Mouse (Mus musculus): ENCODE results near the gene Syt1. TPM values are rescaled to one million over a fixed set of nuclear protein-coding genes. Genes with fewer than 3 reads are reported as not detected.

Syt1 gene
- polyA plus RNA-seq, 1 experiment: 0.67 TPM

DNA sequence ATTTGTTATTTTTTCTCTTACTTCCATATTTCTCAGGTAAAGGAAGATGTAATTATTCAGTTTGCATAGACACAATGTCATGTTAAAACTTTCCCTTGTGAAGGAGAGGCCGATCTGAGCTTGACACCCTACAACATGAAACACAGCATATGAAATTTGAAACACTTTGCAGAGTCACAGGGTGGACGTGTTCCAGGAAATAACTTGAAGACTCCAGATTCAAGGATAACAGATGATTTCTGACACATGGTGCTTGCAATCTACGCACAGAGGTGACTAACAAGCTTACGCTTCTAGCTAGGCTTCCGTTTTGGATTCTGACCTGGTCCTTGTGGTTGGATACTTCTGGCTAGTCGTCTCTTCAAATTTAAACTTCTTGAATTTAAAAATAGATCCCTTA is 239.7 kb downstream of the Syt1 start:
- H3K4me1 ChIP-seq (ENCODE audit: control insufficient read depth, insufficient read depth, insufficient read length, low read length): no peaks in the 10 kb centered on the region
- WGBS: 78% methylated on average over 6 of the region's 6 CpGs
- H3K27me3 ChIP-seq (ENCODE audit: control insufficient read depth, insufficient read depth, low read length): no peaks in the 10 kb centered on the region
- H3K4me3 ChIP-seq (ENCODE audit: low read depth, low read length): no peak overlapping the region
- no peaks in the 10 kb centered on the region for H3K36me3 ChIP-seq (ENCODE audit: control insufficient read depth, insufficient read depth, low read length)
- no peak for TF ChIP-seq CTCF (IDR thresholded peaks at IDR 0.05; ENCODE audit: extremely low read depth, insufficient read length, insufficient replicate concordance, low read depth, low read length)
- no peak for TF ChIP-seq POLR2A (IDR thresholded peaks at IDR 0.05; ENCODE audit: low read depth, low read length)
- H3K27ac ChIP-seq (ENCODE audit: insufficient read depth, low read depth, low read length): no peak overlapping the region

DNA sequence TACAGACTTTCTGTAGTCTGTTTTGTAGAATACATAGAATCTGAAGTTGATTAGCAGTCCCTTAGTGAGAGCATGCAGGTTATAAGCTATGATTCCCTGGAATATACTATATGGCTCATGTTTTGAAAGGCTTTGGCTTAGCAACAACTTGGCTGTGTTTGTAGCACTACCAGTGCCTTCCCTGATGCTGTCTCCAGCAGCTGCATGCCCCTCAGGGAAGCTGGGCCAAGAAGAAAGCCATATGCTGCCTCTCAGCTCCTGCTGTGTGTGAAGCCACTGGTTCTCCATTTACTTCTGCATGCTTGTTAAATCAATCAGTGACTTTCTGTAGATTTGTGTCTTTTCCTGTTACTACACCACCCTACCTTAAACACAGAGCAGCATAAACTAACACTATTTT is 245.2 kb downstream of the Syt1 start:
- H3K36me3 ChIP-seq (ENCODE audit: control insufficient read depth, insufficient read depth, low read length): no peaks in the 10 kb centered on the region
- no peaks in the 10 kb centered on the region for H3K27me3 ChIP-seq (ENCODE audit: control insufficient read depth, insufficient read depth, low read length)
- no peaks in the 10 kb centered on the region for H3K4me1 ChIP-seq (ENCODE audit: control insufficient read depth, insufficient read depth, insufficient read length, low read length)
- no peak for TF ChIP-seq POLR2A (IDR thresholded peaks at IDR 0.05; ENCODE audit: low read depth, low read length)
- no peak for TF ChIP-seq CTCF (IDR thresholded peaks at IDR 0.05; ENCODE audit: extremely low read depth, insufficient read length, insufficient replicate concordance, low read depth, low read length)
- no peak overlapping the region for H3K27ac ChIP-seq (ENCODE audit: insufficient read depth, low read depth, low read length)
- H3K4me3 ChIP-seq (ENCODE audit: low read depth, low read length): no peak overlapping the region

DNA sequence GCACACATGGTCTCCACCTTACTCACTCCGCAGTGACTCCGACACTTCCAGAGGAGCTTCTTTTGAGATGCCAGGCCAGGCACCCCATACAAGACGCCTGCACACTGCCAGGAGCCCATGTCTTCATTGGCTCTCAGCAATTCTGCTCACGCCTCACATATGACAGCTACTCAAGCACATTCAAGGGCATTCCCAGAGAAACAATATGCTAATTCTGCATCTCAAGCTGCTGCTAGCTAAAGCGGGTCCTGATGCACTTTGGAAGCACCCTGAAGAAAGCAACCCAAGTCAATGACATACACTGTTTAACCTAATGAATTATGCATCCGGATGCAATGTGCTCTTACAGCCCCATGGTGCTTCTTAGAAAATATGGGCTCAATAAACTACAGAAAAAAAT is 247.1 kb downstream of the Syt1 start:
- WGBS: 87% methylated on average over 6 of the region's 6 CpGs

GRCm38 (mm10) chr10:108753304-108753703 is 257.5 kb downstream of the Syt1 start:
- H3K36me3 ChIP-seq (ENCODE audit: control insufficient read depth, insufficient read depth, low read length): no peaks in the 10 kb centered on the region
- 84% methylated on average over 2 of the region's 2 CpGs for WGBS
- no peaks in the 10 kb centered on the region for H3K27me3 ChIP-seq (ENCODE audit: control insufficient read depth, insufficient read depth, low read length)
- no peak overlapping the region for H3K27ac ChIP-seq (ENCODE audit: insufficient read depth, low read depth, low read length)
- H3K4me3 ChIP-seq (ENCODE audit: low read depth, low read length): no peak overlapping the region
- no peak for TF ChIP-seq CTCF (IDR thresholded peaks at IDR 0.05; ENCODE audit: extremely low read depth, insufficient read length, insufficient replicate concordance, low read depth, low read length)
- TF ChIP-seq POLR2A (IDR thresholded peaks at IDR 0.05; ENCODE audit: low read depth, low read length): no peak
- H3K4me1 ChIP-seq (ENCODE audit: control insufficient read depth, insufficient read depth, insufficient read length, low read length): no peaks in the 10 kb centered on the region

More for the DNA sequence above, 247.1 kb downstream of the Syt1 start:
- TF ChIP-seq POLR2A (IDR thresholded peaks at IDR 0.05; ENCODE audit: low read depth, low read length): no peak
- no peak for TF ChIP-seq CTCF (IDR thresholded peaks at IDR 0.05; ENCODE audit: extremely low read depth, insufficient read length, insufficient replicate concordance, low read depth, low read length)
- no peak overlapping the region for H3K27ac ChIP-seq (ENCODE audit: insufficient read depth, low read depth, low read length)
- H3K4me3 ChIP-seq (ENCODE audit: low read depth, low read length): no peak overlapping the region
- H3K27me3 ChIP-seq (ENCODE audit: control insufficient read depth, insufficient read depth, low read length): no peaks in the 10 kb centered on the region
- H3K36me3 ChIP-seq (ENCODE audit: control insufficient read depth, insufficient read depth, low read length): no peaks in the 10 kb centered on the region
- no peaks in the 10 kb centered on the region for H3K4me1 ChIP-seq (ENCODE audit: control insufficient read depth, insufficient read depth, insufficient read length, low read length)

DNA sequence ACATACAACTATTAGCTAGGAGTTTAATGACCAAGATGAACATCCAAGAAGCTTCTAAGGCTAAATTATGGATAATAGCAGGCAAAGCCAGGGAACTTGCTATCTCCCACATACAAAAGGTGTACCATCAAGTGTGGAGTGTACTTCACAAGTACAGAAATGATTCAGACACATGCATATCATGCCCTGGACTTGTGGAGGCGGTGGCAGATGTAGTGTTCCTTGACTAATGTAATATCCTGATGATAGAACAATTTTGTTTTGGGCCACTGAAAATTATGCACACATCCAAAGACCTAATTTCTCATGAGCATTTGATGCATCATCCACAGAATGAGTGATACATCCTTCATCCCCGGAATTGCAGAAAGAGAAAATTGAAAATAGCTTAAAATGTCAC is 267.0 kb downstream of the Syt1 start:
- 63% methylated on average over 2 of the region's 2 CpGs for WGBS
- Histone ChIP-seq H3K4me3 (ENCODE audit: low read depth, low read length) (no peak overlapping the region), H3K36me3 (ENCODE audit: control insufficient read depth, insufficient read depth, low read length) (no peaks in the 10 kb centered on the region), H3K27ac (ENCODE audit: insufficient read depth, low read depth, low read length) (no peak overlapping the region), H3K4me1 (ENCODE audit: control insufficient read depth, insufficient read depth, insufficient read length, low read length) (no peaks in the 10 kb centered on the region), H3K27me3 (ENCODE audit: control insufficient read depth, insufficient read depth, low read length) (no peaks in the 10 kb centered on the region)
- TF ChIP-seq POLR2A (IDR thresholded peaks at IDR 0.05; ENCODE audit: low read depth, low read length): no peak
- no peak for TF ChIP-seq CTCF (IDR thresholded peaks at IDR 0.05; ENCODE audit: extremely low read depth, insufficient read length, insufficient replicate concordance, low read depth, low read length)

DNA sequence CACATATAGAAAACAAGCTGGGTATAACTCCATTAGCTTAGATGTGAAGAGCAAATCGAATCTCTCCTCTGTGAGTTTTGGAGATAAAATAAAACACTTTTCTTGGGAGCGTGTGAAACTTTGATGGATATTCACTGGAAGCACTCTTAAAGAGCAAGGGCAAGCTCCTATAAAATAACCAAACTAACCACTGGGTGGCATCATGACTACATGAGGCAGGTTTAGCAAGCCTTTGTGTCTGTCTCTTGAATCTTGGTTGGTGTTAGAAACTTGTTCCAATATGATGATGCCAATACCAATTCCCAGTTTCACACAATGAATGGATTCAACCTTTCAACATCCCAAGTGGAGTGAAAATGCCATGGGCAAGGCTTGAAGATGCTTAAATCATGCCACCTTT is 276.8 kb downstream of the Syt1 start:
- no peaks in the 10 kb centered on the region for H3K27me3 ChIP-seq (ENCODE audit: control insufficient read depth, insufficient read depth, low read length)
- no peak overlapping the region for H3K27ac ChIP-seq (ENCODE audit: insufficient read depth, low read depth, low read length)
- no peaks in the 10 kb centered on the region for H3K36me3 ChIP-seq (ENCODE audit: control insufficient read depth, insufficient read depth, low read length)
- no peaks in the 10 kb centered on the region for H3K4me1 ChIP-seq (ENCODE audit: control insufficient read depth, insufficient read depth, insufficient read length, low read length)
- TF ChIP-seq POLR2A (IDR thresholded peaks at IDR 0.05; ENCODE audit: low read depth, low read length): no peak
- no peak for TF ChIP-seq CTCF (IDR thresholded peaks at IDR 0.05; ENCODE audit: extremely low read depth, insufficient read length, insufficient replicate concordance, low read depth, low read length)
- 50% methylated on average over 2 of the region's 2 CpGs for WGBS
- H3K4me3 ChIP-seq (ENCODE audit: low read depth, low read length): no peak overlapping the region

DNA sequence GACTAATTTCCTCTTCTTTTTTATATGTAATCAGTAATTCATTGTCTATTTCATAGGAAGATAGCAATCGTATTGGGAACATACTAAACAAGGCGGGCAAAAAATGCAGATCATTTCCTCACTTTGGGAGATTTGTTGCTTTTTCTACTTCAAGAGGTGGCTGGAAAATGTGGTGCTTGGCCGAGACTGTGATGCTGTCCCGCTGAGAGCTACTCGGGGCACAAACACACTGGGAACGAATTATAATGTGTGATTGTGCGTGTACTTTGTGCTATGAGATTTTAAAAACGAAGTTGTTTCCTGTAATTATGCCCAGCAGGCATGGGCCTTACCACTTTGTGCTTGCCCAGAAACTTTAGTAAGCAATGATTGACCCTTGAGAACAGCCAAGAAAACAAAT is 281.8 kb downstream of the Syt1 start:
- Histone ChIP-seq H3K36me3 (ENCODE audit: control insufficient read depth, insufficient read depth, low read length) (no peaks in the 10 kb centered on the region), H3K27me3 (ENCODE audit: control insufficient read depth, insufficient read depth, low read length) (no peaks in the 10 kb centered on the region), H3K4me3 (ENCODE audit: low read depth, low read length) (no peak overlapping the region), H3K27ac (ENCODE audit: insufficient read depth, low read depth, low read length) (no peak overlapping the region), H3K4me1 (ENCODE audit: control insufficient read depth, insufficient read depth, insufficient read length, low read length) (no peaks in the 10 kb centered on the region)
- 73% methylated on average over 8 of the region's 8 CpGs for WGBS
- TF ChIP-seq POLR2A (IDR thresholded peaks at IDR 0.05; ENCODE audit: low read depth, low read length) (no peak), CTCF (IDR thresholded peaks at IDR 0.05; ENCODE audit: extremely low read depth, insufficient read length, insufficient replicate concordance, low read depth, low read length) (no peak)

DNA sequence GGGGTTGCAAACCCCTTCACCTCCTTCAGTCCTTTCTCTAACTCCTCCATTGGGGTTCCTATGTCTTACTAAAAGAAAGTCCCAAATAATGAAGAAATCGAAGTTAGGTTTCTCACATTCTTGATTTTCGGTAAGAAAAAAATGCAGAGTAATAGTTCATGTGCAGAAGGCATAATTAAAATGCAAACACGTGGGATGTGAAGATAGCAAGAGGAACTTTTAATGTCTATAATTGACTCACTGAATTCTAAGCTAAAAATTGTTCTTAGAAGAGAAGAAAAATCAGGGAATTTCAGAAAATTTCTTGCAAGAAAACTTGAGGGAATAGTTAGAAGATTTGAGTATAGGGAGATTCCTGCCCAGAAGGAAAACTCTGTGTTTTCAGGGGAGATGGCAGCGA is 284.4 kb downstream of the Syt1 start:
- no peak for TF ChIP-seq CTCF (IDR thresholded peaks at IDR 0.05; ENCODE audit: extremely low read depth, insufficient read length, insufficient replicate concordance, low read depth, low read length)
- no peak for TF ChIP-seq POLR2A (IDR thresholded peaks at IDR 0.05; ENCODE audit: low read depth, low read length)
- Histone ChIP-seq H3K4me3 (ENCODE audit: low read depth, low read length) (no peak overlapping the region), H3K27me3 (ENCODE audit: control insufficient read depth, insufficient read depth, low read length) (no peaks in the 10 kb centered on the region), H3K27ac (ENCODE audit: insufficient read depth, low read depth, low read length) (no peak overlapping the region), H3K4me1 (ENCODE audit: control insufficient read depth, insufficient read depth, insufficient read length, low read length) (no peaks in the 10 kb centered on the region), H3K36me3 (ENCODE audit: control insufficient read depth, insufficient read depth, low read length) (no peaks in the 10 kb centered on the region)
- 75% methylated on average over 4 of the region's 4 CpGs for WGBS
